Mouse (Mus musculus) lung, adult 2 months (tissue): ENCODE measurements around the gene Cdh24.

ENCODE experiments used
- CTCF ChIP-seq: fragments of 200-500 bp; IDR thresholded peaks from 2 replicates; pipeline ENCODE4 v1.5.1; 2011; ENCODE audit warnings: mild to moderate bottlenecking, low read length, control low read depth; ENCODE audit not compliant: insufficient read depth
- POLR2A ChIP-seq: fragments of 200-500 bp; IDR thresholded peaks from 2 replicates; pipeline ENCODE4 v1.6.1; 2011; ENCODE audit warnings: low read depth, mild to moderate bottlenecking, control low read depth, low read length, borderline replicate concordance; ENCODE audit errors: extremely low read depth

DNA sequence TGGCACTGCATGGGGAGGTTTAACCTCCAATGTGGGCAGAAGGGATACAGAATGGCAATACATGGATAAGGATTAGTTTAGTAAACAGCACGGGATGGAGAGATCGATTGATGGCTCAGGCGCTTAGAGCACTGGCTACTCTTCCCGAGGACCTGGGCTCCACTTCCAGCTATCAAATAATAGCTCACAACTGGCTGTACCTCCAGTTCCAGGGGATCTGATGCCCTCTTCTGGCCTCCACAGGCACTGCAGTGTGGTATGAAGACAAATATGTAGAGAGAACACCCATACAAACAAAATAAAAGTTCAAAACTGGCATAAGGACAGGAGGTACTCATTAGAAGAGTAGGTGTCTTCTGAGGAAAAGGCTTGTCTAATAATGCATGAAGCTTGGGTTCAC, 28.2 kb upstream of the Cdh24 start:
- no peak for TF ChIP-seq POLR2A
- peak; percentile 72 for TF ChIP-seq CTCF
